Mouse (Mus musculus) lung, postnatal 0 days (tissue): ENCODE data around the gene Gm21987.
A peak's percentile ranks its signal among the peaks of the same experiment; 100 is the strongest.

Source experiments
- CTCF ChIP-seq: IDR thresholded peaks from 2 replicates; pipeline ENCODE4 v1.5.1; 2016; ENCODE audit warnings: antibody characterized with exemption, mild to moderate bottlenecking
- EP300 ChIP-seq: IDR thresholded peaks from 2 replicates; pipeline ENCODE4 v1.6.1; 2016; ENCODE audit warnings: antibody characterized with exemption, mild to moderate bottlenecking, control low read depth

- TF ChIP-seq CTCF, result peak; percentile 74
- TF ChIP-seq EP300, result no peak
Observed at GRCm38 (mm10) chr16:38321452-38321935, 25.3 kb upstream of the Gm21987 start.
